Mouse (Mus musculus): Measurements from ENCODE around the gene Fam198b.

Gene Fam198b

GRCm38 (mm10) chr3:79884761-79885189 lies 442 bp downstream of the Fam198b start:
- intact Hi-C loops (cut with DNase I): no loop called here

GRCm38 (mm10) chr3:79885686-79886356 lies 1.5 kb downstream of the Fam198b start:
- intact Hi-C loops (cut with DNase I): no loop called here

GRCm38 (mm10) chr3:79886357-79887091 lies 2.2 kb downstream of the Fam198b start:
- intact Hi-C loops (cut with DNase I): no loop called here

- intact Hi-C loops (cut with DNase I): no loop called here
Observed at GRCm38 (mm10) chr3:79887161-79887855, 3.0 kb downstream of the Fam198b start.

- intact Hi-C loops (cut with DNase I): no loop called here
Observed at GRCm38 (mm10) chr3:79887966-79888365, 3.6 kb downstream of the Fam198b start.

- intact Hi-C loops (cut with DNase I): no loop called here
Observed at GRCm38 (mm10) chr3:79897534-79898370, 13.4 kb downstream of the Fam198b start.

- intact Hi-C loops (cut with DNase I): no loop called here
Observed at GRCm38 (mm10) chr3:79898514-79898913, 14.2 kb downstream of the Fam198b start.

- intact Hi-C loops (cut with DNase I): no loop called here
Observed at GRCm38 (mm10) chr3:79899906-79900305, 15.6 kb downstream of the Fam198b start.

- intact Hi-C loops (cut with DNase I): no loop called here
Observed at GRCm38 (mm10) chr3:79900502-79900901, 16.2 kb downstream of the Fam198b start.

- intact Hi-C loops (cut with DNase I): no loop called here
Observed at GRCm38 (mm10) chr3:79901321-79901720, 17.0 kb downstream of the Fam198b start.

GRCm38 (mm10) chr3:79901734-79902133 lies 17.4 kb downstream of the Fam198b start:
- intact Hi-C loops (cut with DNase I): no loop called here

- intact Hi-C loops (cut with DNase I): no loop called here
Observed at GRCm38 (mm10) chr3:79903803-79904202, 19.5 kb downstream of the Fam198b start.

- intact Hi-C loops (cut with DNase I): no loop called here
Observed at GRCm38 (mm10) chr3:79904238-79904757, 20.0 kb downstream of the Fam198b start.

- intact Hi-C loops (cut with DNase I): no loop called here
Observed at GRCm38 (mm10) chr3:79905397-79905796, 21.1 kb downstream of the Fam198b start.

GRCm38 (mm10) chr3:79906250-79907045 lies 22.1 kb downstream of the Fam198b start:
- intact Hi-C loops (cut with DNase I): no loop called here

GRCm38 (mm10) chr3:79907223-79907622 lies 22.9 kb downstream of the Fam198b start:
- intact Hi-C loops (cut with DNase I): no loop called here

- intact Hi-C loops (cut with DNase I): no loop called here
Observed at GRCm38 (mm10) chr3:79910375-79911141, 26.2 kb downstream of the Fam198b start.

GRCm38 (mm10) chr3:79911166-79911565 lies 26.8 kb downstream of the Fam198b start:
- intact Hi-C loops (cut with DNase I): no loop called here

GRCm38 (mm10) chr3:79914012-79914411 lies 29.7 kb downstream of the Fam198b start:
- intact Hi-C loops (cut with DNase I): no loop called here
